Mouse (Mus musculus): ENCODE results near the gene Synrg. TPM values are rescaled to one million over a fixed set of nuclear protein-coding genes. Genes with fewer than 3 reads are reported as not detected.

Gene Synrg
- total RNA-seq, 2 experiments from 2014 or later = 24.4 to 25.0 TPM

DNA sequence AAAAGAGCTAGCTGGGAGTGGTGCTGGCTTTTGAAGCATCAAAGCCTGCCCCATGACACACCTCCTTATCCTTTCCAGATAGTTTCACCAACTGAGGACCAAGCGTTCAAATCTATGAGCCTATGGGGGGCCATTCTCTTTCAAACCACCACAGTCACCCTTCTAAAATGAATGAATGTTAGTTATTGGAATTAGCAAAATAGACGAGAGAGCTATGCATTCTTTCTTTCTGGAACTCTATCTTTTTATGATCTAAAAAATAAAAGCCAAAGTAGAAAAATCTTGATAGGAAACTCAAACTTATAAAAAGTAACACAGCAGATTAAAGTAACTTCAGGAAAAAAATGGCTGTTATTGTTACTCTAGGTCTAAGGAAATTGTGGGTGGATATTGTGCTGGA is 13.6 kb downstream of the Synrg start:
- intact Hi-C loops (cut with DNase I) = no loop called here
- no peak for DNase-seq

- intact Hi-C loops (cut with DNase I) = no loop called here
- no peak for DNase-seq
Observed at GRCm38 (mm10) chr11:83979992-83980391, 15.8 kb downstream of the Synrg start.

GRCm38 (mm10) chr11:83981338-83981737 is 17.1 kb downstream of the Synrg start:
- intact Hi-C loops (cut with DNase I) = no loop called here

GRCm38 (mm10) chr11:83991701-83992100 is 27.5 kb downstream of the Synrg start:
- intact Hi-C loops (cut with DNase I) = no loop called here
- DNase-seq = no peak

More at GRCm38 (mm10) chr11:83981338-83981737, 17.1 kb downstream of the Synrg start:
- DNase-seq = no peak

GRCm38 (mm10) chr11:83993428-83993827 is 29.2 kb downstream of the Synrg start:
- peak in 1 of 2 experiments; percentile 19 for DNase-seq
- intact Hi-C loops (cut with DNase I) = no loop called here

DNA sequence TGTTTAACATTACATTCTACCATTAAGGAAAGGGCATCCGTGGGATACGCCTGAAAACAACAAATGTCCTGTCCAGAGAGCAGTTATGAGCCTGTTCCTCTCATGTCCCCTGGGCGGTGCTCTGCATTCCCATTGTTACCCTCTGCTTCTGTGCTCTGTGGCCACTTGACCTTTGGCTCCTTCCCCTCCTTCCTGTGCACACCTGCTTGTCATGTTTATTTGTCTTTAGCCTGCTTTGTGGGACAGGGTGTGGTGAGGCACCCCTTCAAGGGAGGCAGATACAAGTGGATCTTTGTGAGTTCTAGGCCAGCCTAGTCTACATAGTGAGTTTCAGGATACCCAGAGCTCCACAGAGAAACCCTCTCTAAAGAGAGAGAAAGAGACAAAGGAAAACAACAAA is 30.3 kb downstream of the Synrg start:
- DNase-seq = no peak
- intact Hi-C loops (cut with DNase I) = no loop called here

GRCm38 (mm10) chr11:83995535-83995950 is 31.3 kb downstream of the Synrg start:
- no peak for DNase-seq
- intact Hi-C loops (cut with DNase I) = no loop called here

GRCm38 (mm10) chr11:83997171-83997868 is 33.1 kb downstream of the Synrg start:
- DNase-seq = no peak
- intact Hi-C loops (cut with DNase I) = no loop called here

DNA sequence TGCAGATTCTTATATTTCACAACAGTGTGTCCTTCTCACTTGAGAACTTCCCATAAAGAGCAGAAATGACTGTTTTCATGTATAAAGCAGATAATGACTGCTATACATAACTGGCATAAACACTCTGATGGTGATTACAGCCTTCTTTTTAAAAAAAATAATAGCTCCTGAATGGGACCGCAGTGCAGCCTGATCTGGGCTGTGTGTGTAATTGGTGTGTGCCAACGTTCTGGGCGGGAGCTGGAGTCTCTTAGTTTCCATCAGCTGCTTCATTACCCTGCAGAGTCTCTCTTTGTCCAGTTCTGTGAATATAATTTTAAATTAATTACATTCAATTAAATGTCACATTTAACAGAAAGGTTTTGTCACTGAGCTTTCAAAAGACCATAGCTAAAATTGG is 34.8 kb downstream of the Synrg start:
- DNase-seq = no peak
- intact Hi-C loops (cut with DNase I) = no loop called here

DNA sequence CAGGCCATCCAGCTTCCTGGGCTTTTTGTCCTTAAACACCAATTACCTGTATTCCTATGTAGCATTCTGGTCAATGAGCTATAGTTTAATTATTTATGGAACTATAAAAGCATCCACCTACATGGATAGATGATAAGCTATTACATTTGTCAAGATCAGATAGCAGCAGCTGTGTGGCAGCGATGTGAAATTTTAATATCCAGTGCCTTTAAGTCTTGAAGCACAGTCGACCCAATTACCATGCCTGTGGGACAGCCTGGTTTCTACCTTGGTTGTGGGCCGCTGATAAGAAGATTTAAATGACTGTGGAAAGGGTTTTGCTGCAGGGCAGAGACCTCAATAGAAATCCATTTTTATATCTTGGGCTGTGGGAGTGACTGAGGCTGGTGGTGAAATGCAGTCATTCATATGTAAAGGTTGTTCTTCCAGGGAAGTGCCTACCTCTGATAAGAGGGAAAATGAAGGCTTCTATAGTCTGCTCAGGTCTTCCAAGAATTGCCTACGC is 35.2 kb downstream of the Synrg start:
- DNase-seq = no peak
- intact Hi-C loops (cut with DNase I) = no loop called here

GRCm38 (mm10) chr11:84001257-84001656 is 37.0 kb downstream of the Synrg start:
- no peak for DNase-seq
- intact Hi-C loops (cut with DNase I) = no loop called here

- intact Hi-C loops (cut with DNase I) = no loop called here
- DNase-seq = no peak
Observed at GRCm38 (mm10) chr11:84003986-84004385, 39.8 kb downstream of the Synrg start.

GRCm38 (mm10) chr11:84009001-84009400 is 44.8 kb downstream of the Synrg start:
- intact Hi-C loops (cut with DNase I) = no loop called here
- DNase-seq = no peak

- no peak for DNase-seq
- intact Hi-C loops (cut with DNase I) = no loop called here
Observed at GRCm38 (mm10) chr11:84010411-84010810, 46.2 kb downstream of the Synrg start.

- intact Hi-C loops (cut with DNase I) = no loop called here
- no peak for DNase-seq
Observed at GRCm38 (mm10) chr11:84011050-84011449, 46.8 kb downstream of the Synrg start.

DNA sequence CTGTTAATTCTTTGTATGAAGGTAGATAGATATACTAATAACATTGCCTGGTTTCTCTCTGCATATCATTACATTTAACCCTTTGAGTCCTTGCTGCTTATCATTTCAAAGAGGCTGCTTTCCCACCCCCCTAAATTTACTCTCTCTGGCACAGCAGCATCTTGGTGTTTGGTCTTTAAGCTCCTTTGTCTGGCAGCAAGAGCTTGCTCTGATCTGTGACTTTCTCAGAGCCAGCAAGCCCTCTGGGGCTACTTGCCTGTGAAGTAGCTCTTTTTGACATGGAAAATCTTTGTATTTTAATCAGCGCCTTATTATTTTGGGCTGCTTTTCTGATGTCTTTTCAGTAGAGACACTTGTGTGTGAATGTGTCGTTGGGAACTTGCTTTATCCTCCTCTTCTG is 47.3 kb downstream of the Synrg start:
- DNase-seq = no peak
- intact Hi-C loops (cut with DNase I) = no loop called here

GRCm38 (mm10) chr11:84013105-84013504 is 48.9 kb downstream of the Synrg start:
- DNase-seq = no peak
- intact Hi-C loops (cut with DNase I) = no loop called here

DNA sequence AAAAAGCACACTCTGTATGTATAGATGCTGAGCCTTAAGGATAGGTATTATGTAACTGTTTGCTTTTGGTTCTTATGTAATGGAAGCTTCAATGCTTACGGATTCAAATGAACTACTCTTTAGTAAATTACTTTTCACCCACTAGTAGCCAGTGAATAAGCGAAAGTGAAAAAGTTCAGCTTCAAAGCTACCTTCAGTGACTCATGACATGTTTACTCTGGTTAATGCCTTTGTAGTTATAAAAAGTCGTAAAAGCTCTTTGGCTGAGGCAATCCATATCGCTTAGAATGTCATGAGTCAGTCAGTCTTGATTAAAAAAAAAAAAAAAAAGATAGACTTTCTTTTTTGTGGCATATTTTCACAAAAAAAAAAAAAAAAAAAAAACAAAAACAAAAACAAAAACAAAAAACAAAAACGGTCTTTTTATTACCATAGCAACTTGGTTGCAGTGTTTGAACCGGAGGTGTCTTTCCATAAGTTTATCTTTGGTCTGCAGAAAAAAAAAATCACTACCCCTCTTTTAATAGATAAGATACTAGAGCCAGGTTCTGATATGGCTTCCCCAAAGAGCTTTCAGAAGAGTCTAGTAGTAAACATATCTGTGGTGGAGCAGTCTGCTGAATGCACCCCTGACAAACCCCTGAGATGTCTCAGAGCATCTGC is 52.0 kb downstream of the Synrg start:
- no peak for DNase-seq
- intact Hi-C loops (cut with DNase I) = no loop called here

DNA sequence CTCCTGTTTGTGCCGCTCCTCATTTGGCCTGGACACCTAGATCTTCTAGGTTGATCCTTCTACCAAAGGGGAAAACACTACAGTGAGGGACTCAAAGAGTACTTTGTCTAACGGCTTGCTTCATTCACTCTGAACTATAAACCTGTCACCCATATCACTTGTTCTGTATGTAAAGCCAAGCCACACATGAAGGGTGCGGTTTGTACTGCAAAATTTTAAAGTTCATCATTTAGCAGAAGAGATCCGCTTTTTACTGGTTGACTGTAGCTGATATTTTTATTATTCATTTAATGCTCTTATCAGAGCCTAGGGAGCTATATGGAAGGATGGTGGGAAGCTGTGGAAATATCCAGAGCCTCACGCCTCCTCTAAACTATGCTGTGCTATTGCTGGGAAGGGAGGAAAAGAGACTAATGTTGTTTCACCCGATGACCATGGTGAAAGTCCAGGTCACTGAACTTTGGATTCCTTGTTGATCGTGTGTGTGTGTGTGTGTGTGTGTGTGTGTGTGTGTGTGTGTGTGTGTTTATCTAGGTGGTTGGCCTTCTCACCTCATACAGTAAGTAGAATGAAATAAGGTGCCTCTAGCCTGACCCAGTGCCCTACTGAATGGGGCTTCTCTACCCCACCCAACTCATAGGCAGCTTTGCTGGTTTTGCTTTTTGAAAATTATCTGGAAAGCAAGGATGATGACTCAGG is 52.7 kb downstream of the Synrg start:
- intact Hi-C loops (cut with DNase I) = no loop called here

GRCm38 (mm10) chr11:84027231-84027630 is 63.0 kb downstream of the Synrg start:
- intact Hi-C loops (cut with DNase I) = no loop called here
- DNase-seq = no peak

More for the DNA sequence above, 52.7 kb downstream of the Synrg start:
- no peak for DNase-seq

GRCm38 (mm10) chr11:84028271-84029028 is 64.2 kb downstream of the Synrg start:
- peak; percentile 74 to 81 for DNase-seq
- intact Hi-C loops (cut with DNase I) = no loop called here

Measured in heart, postnatal 14 days (tissue).